21 mouse cellular contexts compared by ENCODE assay signal in genomic region chr1:40830712-40831507, GRCm38 (mm10). TPM values are rescaled to one million over a fixed set of nuclear protein-coding genes. Genes with fewer than 3 reads are reported as not detected.
"Had no signal": no experiment of that assay in that cellular context is flagged by ENCODE, and none has a peak within 500 bp of the region (broad histone marks: within the 10 kb centered on the region; RNA-seq: fewer than 3 reads in every experiment).

No protein-coding gene starts in this region.

- H3K4me3 ChIP-seq: lung, embryonic 15.5 days; megakaryocyte, embryonic 14.5 days; midbrain, embryonic 13.5 days; midbrain, embryonic 15.5 days; neural tube, embryonic 12.5 days had no signal

- H3K27me3 ChIP-seq: lung, embryonic 15.5 days; megakaryocyte, embryonic 14.5 days; midbrain, embryonic 13.5 days; midbrain, embryonic 15.5 days; neural tube, embryonic 12.5 days had no signal

- H3K27ac ChIP-seq: lung, embryonic 15.5 days; macrophage; midbrain, embryonic 13.5 days; midbrain, embryonic 15.5 days; neural tube, embryonic 12.5 days had no signal

- ATAC-seq: liver, postnatal 0 days; lung, postnatal 0 days; midbrain, embryonic 13.5 days; midbrain, embryonic 15.5 days had no signal

- DNase-seq: liver, postnatal 0 days; lung, adult 2 months; lung, postnatal 14 days; lung, postnatal 36 days; right cerebral cortex, postnatal 14 days; spleen, adult 18-20 months; thymus, adult 18-20 months; thymus, postnatal 25 days; thymus, postnatal 4 days had no signal

- H3K9me3 ChIP-seq: lung, embryonic 15.5 days; megakaryocyte, embryonic 14.5 days; midbrain, embryonic 13.5 days; midbrain, embryonic 15.5 days; neural tube, embryonic 12.5 days had no signal

- H3K4me1 ChIP-seq: lung, embryonic 15.5 days; megakaryocyte, embryonic 14.5 days; midbrain, embryonic 13.5 days; midbrain, embryonic 15.5 days; neural tube, embryonic 12.5 days had no signal

- H3K9ac ChIP-seq: liver, postnatal 0 days; lung, embryonic 15.5 days; midbrain, embryonic 13.5 days; midbrain, embryonic 15.5 days; neural tube, embryonic 12.5 days had no signal

- H3K36me3 ChIP-seq: lung, embryonic 15.5 days; midbrain, embryonic 13.5 days; midbrain, embryonic 15.5 days; neural tube, embryonic 12.5 days had no signal

- H3K4me2 ChIP-seq: lung, embryonic 15.5 days; midbrain, embryonic 11.5 days; midbrain, embryonic 13.5 days; midbrain, embryonic 15.5 days; neural tube, embryonic 12.5 days had no signal

RNA-seq across cellular contexts. Expression of gene Tmem182, which starts 25.5 kb away (rescaled TPM):
- total RNA-seq: megakaryocyte progenitor cell, adult 5-6 weeks; monocyte, adult 5-6 weeks; neutrophil, adult 5-6 weeks had no signal
- polyA plus RNA-seq: macrophage; midbrain, embryonic 11.5 days; stomach, embryonic 14.5 days had no signal
